Comparison of ENCODE assay signal across 15 mouse cellular contexts in the genomic region with DNA sequence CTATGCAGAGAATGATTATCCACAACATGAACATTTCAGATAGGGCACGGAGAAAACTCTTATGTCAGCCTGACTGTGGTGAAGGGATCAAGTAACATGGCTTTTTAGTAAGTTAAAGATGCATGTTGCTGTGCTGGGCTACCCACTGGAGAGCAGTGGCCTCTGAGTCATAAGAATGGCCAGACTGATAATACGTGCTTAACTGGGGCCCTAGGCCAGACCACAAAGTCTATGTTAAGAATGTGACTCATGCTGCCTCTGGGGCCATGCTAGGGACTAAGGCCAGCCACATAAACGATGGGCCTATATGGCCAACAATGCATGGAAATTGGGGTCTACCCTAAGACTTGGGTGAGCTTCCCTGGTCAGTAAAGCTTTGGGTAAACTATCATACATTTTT. TPM values are rescaled to one million over a fixed set of nuclear protein-coding genes. Genes with fewer than 3 reads are reported as not detected.
DNase-seq lines count a peak whose midpoint lies in the region; ATAC-seq lines count a peak whose summit lies in the region.
"Had no signal": no experiment of that assay in that cellular context is flagged by ENCODE, and none has a peak within 500 bp of the region (broad histone marks: within the 10 kb centered on the region; RNA-seq: fewer than 3 reads in every experiment).

No protein-coding gene starts in this region.

- DNase-seq in forebrain, embryonic 10.5 days (ENCODE audit: extremely low spot score, low spot score) = peak; percentile 11
- DNase-seq in 3T3-L1 (ENCODE audit: low read depth, low spot score) (peak; percentile 98), adipocyte (ENCODE audit: low spot score) (peak; percentile 51)
- DNase-seq in kidney, adult 11 months = no peak
- no peak for DNase-seq in midbrain, embryonic 14.5 days
- no peak for DNase-seq in left cerebral cortex, postnatal 25 days (ENCODE audit: low spot score in 2 of 2)
- DNase-seq: cerebellum, adult 11 months; embryo, embryonic 11 days; kidney, adult 18-20 months; thymus, adult 18-20 months had no signal

- no peak overlapping the region for H3K9ac ChIP-seq in forebrain, embryonic 16.5 days (replicated peaks; ENCODE audit: low read depth, low read length)
- no peak overlapping the region for H3K9ac ChIP-seq in heart, embryonic 16.5 days (ENCODE audit: low read length)
- H3K9ac ChIP-seq in midbrain, embryonic 14.5 days (replicated peaks; ENCODE audit: low read length) = no peak overlapping the region
- H3K9ac ChIP-seq: limb, embryonic 12.5 days had no signal

- ATAC-seq in forebrain, embryonic 16.5 days = no peak
- ATAC-seq in heart, embryonic 16.5 days (replicated peaks; ENCODE audit: extremely low read depth, insufficient read depth, low FRiP score) = peak; percentile 65
- no peak for ATAC-seq in midbrain, embryonic 14.5 days (ENCODE audit: low FRiP score, low TSS enrichment)
- ATAC-seq: forebrain, embryonic 14.5 days had no signal

- H3K4me2 ChIP-seq in forebrain, embryonic 16.5 days (ENCODE audit: low read length) = no peak overlapping the region
- H3K4me2 ChIP-seq in heart, embryonic 16.5 days (ENCODE audit: low read depth, low read length) = no peak overlapping the region
- H3K4me2 ChIP-seq in midbrain, embryonic 14.5 days (ENCODE audit: low read length) = no peak overlapping the region
- H3K4me2 ChIP-seq: limb, embryonic 12.5 days had no signal

- H3K36me3 ChIP-seq in forebrain, embryonic 10.5 days (replicated peaks) = peaks cover 97% of the 10 kb centered on the region
- H3K36me3 ChIP-seq in forebrain, embryonic 16.5 days (ENCODE audit: control insufficient read depth, insufficient read depth) = peaks cover 5% of the 10 kb centered on the region
- peaks cover 76% of the 10 kb centered on the region for H3K36me3 ChIP-seq in heart, embryonic 16.5 days (ENCODE audit: control insufficient read depth, insufficient read depth)
- peaks cover 31% of the 10 kb centered on the region for H3K36me3 ChIP-seq in midbrain, embryonic 14.5 days (ENCODE audit: control insufficient read depth, insufficient read depth, low read length)

- no peak overlapping the region for H3K27ac ChIP-seq in forebrain, embryonic 10.5 days
- H3K27ac ChIP-seq in forebrain, embryonic 16.5 days (ENCODE audit: low read length) = no peak overlapping the region
- peak overlapping the region; percentile 74 for H3K27ac ChIP-seq in heart, embryonic 16.5 days (ENCODE audit: low read length)
- H3K27ac ChIP-seq in midbrain, embryonic 14.5 days (replicated peaks; ENCODE audit: low read depth, low read length) = no peak overlapping the region
- H3K27ac ChIP-seq: heart, adult 2 months; limb, embryonic 12.5 days had no signal

- H3K4me1 ChIP-seq in forebrain, embryonic 10.5 days = peaks cover 45% of the 10 kb centered on the region
- no peaks in the 10 kb centered on the region; the same call in 1 of the 2 replicates for H3K4me1 ChIP-seq in forebrain, embryonic 16.5 days (replicated peaks; ENCODE audit: control insufficient read depth, insufficient read depth, low read length)
- H3K4me1 ChIP-seq in heart, embryonic 16.5 days (ENCODE audit: control insufficient read depth, insufficient read depth, low read length) = peaks cover 29% of the 10 kb centered on the region
- H3K4me1 ChIP-seq in midbrain, embryonic 14.5 days (ENCODE audit: control insufficient read depth, insufficient read depth, low read length) = no peaks in the 10 kb centered on the region

- peaks cover 56% of the 10 kb centered on the region for H3K27me3 ChIP-seq in forebrain, embryonic 10.5 days (ENCODE audit: poor library complexity, severe bottlenecking)
- no peaks in the 10 kb centered on the region for H3K27me3 ChIP-seq in forebrain, embryonic 16.5 days (replicated peaks; ENCODE audit: control insufficient read depth, insufficient read depth, low read length)
- H3K27me3 ChIP-seq in heart, embryonic 16.5 days (ENCODE audit: control insufficient read depth, insufficient read depth, low read length) = no peaks in the 10 kb centered on the region
- H3K27me3 ChIP-seq in midbrain, embryonic 14.5 days (ENCODE audit: control insufficient read depth, insufficient read depth, low read length) = no peaks in the 10 kb centered on the region
- H3K27me3 ChIP-seq: limb, embryonic 12.5 days had no signal

- H3K9me3 ChIP-seq in forebrain, embryonic 10.5 days = no peaks in the 10 kb centered on the region
- no peaks in the 10 kb centered on the region for H3K9me3 ChIP-seq in forebrain, embryonic 16.5 days (ENCODE audit: control insufficient read depth, low read length)
- no peaks in the 10 kb centered on the region for H3K9me3 ChIP-seq in heart, embryonic 16.5 days (replicated peaks; ENCODE audit: control insufficient read depth, low read length)
- no peaks in the 10 kb centered on the region for H3K9me3 ChIP-seq in midbrain, embryonic 14.5 days (ENCODE audit: control insufficient read depth, low read length)
- H3K9me3 ChIP-seq: limb, embryonic 12.5 days had no signal

- intact Hi-C loops in left cerebral cortex, postnatal 25 days (cut with DNase I) = no loop called here

- H3K4me3 ChIP-seq in forebrain, embryonic 10.5 days = no peak overlapping the region
- H3K4me3 ChIP-seq in forebrain, embryonic 16.5 days (replicated peaks; ENCODE audit: low read length) = no peak overlapping the region
- no peak overlapping the region for H3K4me3 ChIP-seq in heart, embryonic 16.5 days (ENCODE audit: low read length)
- no peak overlapping the region for H3K4me3 ChIP-seq in midbrain, embryonic 14.5 days (replicated peaks; ENCODE audit: low read depth, low read length)
- H3K4me3 ChIP-seq: heart, adult 2 months; limb, embryonic 12.5 days had no signal

- WGBS in forebrain, embryonic 10.5 days = 80% methylated on average over 3 of the region's 3 CpGs
- 87% methylated on average over 3 of the region's 3 CpGs for WGBS in forebrain, embryonic 16.5 days
- WGBS in heart, embryonic 16.5 days = 29% methylated on average over 3 of the region's 3 CpGs
- WGBS in midbrain, embryonic 14.5 days = 89% methylated on average over 3 of the region's 3 CpGs

RNA-seq across cellular contexts. Expression of gene Ddc, which starts 41.7 kb away (rescaled TPM):
- 5.1 and 6.0 TPM in 2 replicates for polyA plus RNA-seq in forebrain, embryonic 10.5 days (2016; fragmentation: Nextera tagmentation; extraction: Ambion mirVana)
- polyA plus RNA-seq in forebrain, embryonic 16.5 days (2015; fragmentation: Nextera tagmentation; extraction: Ambion mirVana) = 3.2 and 4.4 TPM in 2 replicates
- polyA plus RNA-seq in heart, embryonic 16.5 days (2015; fragmentation: Nextera tagmentation; extraction: Ambion mirVana) = 112 TPM in 2 replicates
- 24.0 and 25.3 TPM in 2 replicates for polyA plus RNA-seq in midbrain, embryonic 14.5 days (2014; fragmentation: Nextera tagmentation; extraction: Ambion mirVana)
- total RNA-seq in left cerebral cortex, postnatal 25 days (2021) = 1 to 10 TPM; 5.4 to 7.0 TPM

Comparison
In these comparisons a context has a peak if more than half of its experiments do, and no peak if none do; other contexts are left out.
1. DNase-seq: peak in forebrain, embryonic 10.5 days (single experiment), 3T3-L1 (single experiment) and adipocyte (single experiment); none in kidney, adult 11 months (single experiment), midbrain, embryonic 14.5 days (single experiment) and left cerebral cortex, postnatal 25 days (0 of 2).